Mouse (Mus musculus) intestine, embryonic 15.5 days (tissue): ENCODE measurements around the gene Hnrnph3. TPM values are rescaled to one million over a fixed set of nuclear protein-coding genes. Genes with fewer than 3 reads are reported as not detected.
A peak's percentile ranks its signal among the peaks of the same experiment; 100 is the strongest.

ENCODE experiments used
- ATAC-seq: fragments of 200-750 bp; cut with Nextera tagmentation; 2 replicates; pipeline ENCODE4 v1.8.0; 2017; ENCODE audit warnings: moderate TSS enrichment, moderate library complexity
- H3K27ac ChIP-seq: fragments of 300-500 bp; sonication (generic); 2 replicates; pipeline ENCODE4 v1.5.1; 2015; ENCODE audit warnings: mild to moderate bottlenecking, inconsistent platforms
- H3K27me3 ChIP-seq: fragments of 300-500 bp; sonication (generic); replicated peaks from 2 replicates; pipeline ENCODE4 v1.6.1; 2015; ENCODE audit warnings: inconsistent platforms
- H3K36me3 ChIP-seq: fragments of 300-500 bp; sonication (generic); 2 replicates; pipeline ENCODE4 v1.6.1; 2015; ENCODE audit warnings: inconsistent platforms
- H3K4me1 ChIP-seq: fragments of 300-500 bp; sonication (generic); replicated peaks from 2 replicates; pipeline ENCODE4 v1.6.1; 2015; ENCODE audit warnings: inconsistent platforms
- H3K4me2 ChIP-seq: fragments of 300-500 bp; sonication (generic); replicated peaks from 2 replicates; pipeline ENCODE4 v1.6.1; 2015; ENCODE audit warnings: mild to moderate bottlenecking, inconsistent platforms
- H3K4me3 ChIP-seq: fragments of 300-500 bp; sonication (generic); replicated peaks from 2 replicates; pipeline ENCODE4 v1.5.1; 2015; ENCODE audit warnings: inconsistent platforms
- H3K9ac ChIP-seq: fragments of 300-500 bp; sonication (generic); 2 replicates; pipeline ENCODE4 v1.6.1; 2015; ENCODE audit warnings: inconsistent platforms
- H3K9me3 ChIP-seq: fragments of 300-500 bp; sonication (generic); 2 replicates; pipeline ENCODE4 v1.6.1; 2016; ENCODE audit warnings: inconsistent platforms
- WGBS: fragments of 180-500 bp; shearing (Covaris S2); methylation state at CpG from one replicate; pipeline ENCODE4 v1.1.7; 2015; 5-methylcytosine and 5-hydroxymethylcytosine counted together
- polyA plus RNA-seq: library from polyadenylated mRNA; unstranded; fragments of >200 nt; fragmentation: Nextera tagmentation; extraction: Ambion mirVana; gene quantifications from 2 replicates; pipeline ENCODE4 v1.2.1, GENCODE M21; 2015

Gene Hnrnph3
- polyA plus RNA-seq, 1 experiment from 2014 or later, result 75.4 TPM

DNA sequence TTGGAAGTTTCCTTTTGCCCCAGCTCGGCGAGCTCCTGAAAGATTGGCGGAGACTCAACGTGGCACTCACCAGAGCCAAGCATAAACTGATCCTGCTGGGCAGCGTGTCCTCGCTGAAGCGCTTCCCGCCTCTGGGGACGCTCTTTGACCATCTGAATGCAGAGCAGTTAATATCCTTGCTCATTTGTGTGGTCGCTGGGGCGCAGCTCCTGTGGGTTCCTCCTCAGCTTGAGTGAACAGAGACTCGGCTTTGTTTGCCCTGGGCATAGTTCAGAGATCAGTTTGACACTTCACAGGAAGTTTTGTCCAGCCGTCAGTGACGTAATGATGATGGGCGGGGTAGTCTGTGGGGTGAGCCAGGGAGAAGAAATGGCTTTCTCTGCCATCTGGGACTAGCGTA, 52.2 kb downstream of the Hnrnph3 start:
- Histone ChIP-seq H3K36me3 (0 out of 2 replicates have a peak, but pooled peaks cover 9% of the 10 kb centered on the region), H3K4me1 (no peaks in the 10 kb centered on the region), H3K27me3 (no peaks in the 10 kb centered on the region), H3K4me2 (no peak overlapping the region), H3K9me3 (no peaks in the 10 kb centered on the region), H3K27ac (no peak overlapping the region), H3K4me3 (no peak overlapping the region), H3K9ac (no peak overlapping the region)
- peak; percentile 82 for ATAC-seq
- 72% methylated on average over 16 of the region's 16 CpGs for WGBS

DNA sequence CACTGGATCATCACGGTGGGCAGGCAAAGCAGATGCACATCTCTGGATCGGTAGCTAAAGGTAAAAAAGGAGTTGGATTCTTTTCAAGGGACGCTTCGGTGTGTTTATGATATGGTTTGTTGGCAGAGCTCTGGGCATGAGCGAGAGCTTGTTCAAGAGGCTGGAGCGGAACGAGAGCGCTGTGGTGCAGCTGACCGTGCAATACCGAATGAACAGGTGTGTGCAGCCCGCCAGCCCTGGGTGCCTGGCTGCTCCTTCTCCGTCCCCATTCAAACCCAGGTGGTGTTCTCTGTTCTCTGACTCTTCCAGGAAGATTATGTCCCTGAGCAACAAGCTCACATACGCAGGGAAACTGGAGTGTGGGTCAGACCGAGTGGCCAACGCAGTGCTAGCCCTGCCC, 57.7 kb downstream of the Hnrnph3 start:
- no peak for ATAC-seq
- 90% methylated on average over 15 of the region's 15 CpGs for WGBS
- Histone ChIP-seq H3K9me3 (no peaks in the 10 kb centered on the region), H3K9ac (no peak overlapping the region), H3K4me1 (no peaks in the 10 kb centered on the region), H3K4me2 (no peak overlapping the region), H3K27ac (no peak overlapping the region), H3K36me3 (peaks cover 24% of the 10 kb centered on the region; the same call in 1 of the 2 replicates), H3K4me3 (no peak overlapping the region), H3K27me3 (no peaks in the 10 kb centered on the region)

DNA sequence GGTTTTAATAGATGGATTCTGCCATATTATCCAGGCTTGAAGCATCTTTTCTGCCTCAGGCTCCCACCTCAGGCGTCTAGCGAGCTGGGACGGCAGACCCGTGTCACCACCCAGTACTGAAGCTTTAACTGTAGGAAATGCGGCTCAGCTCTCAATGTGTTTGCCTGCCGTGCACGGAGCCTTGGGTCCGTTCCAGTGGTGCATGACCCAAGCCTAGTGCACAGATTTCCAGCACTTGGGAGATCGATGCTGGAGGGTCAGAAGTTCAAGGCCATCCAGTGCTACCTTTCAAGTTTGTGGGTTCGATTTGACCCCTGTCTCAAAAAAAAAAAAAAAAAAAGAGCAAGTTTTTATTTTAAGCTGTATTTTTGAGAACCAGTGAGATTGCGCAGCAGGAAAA, 58.2 kb downstream of the Hnrnph3 start:
- Histone ChIP-seq H3K9me3 (no peaks in the 10 kb centered on the region), H3K4me3 (no peak overlapping the region), H3K4me2 (no peak overlapping the region), H3K27ac (no peak overlapping the region), H3K9ac (no peak overlapping the region), H3K36me3 (peaks cover 22% of the 10 kb centered on the region; the same call in 1 of the 2 replicates), H3K27me3 (no peaks in the 10 kb centered on the region), H3K4me1 (no peaks in the 10 kb centered on the region)
- 93% methylated on average over 11 of the region's 11 CpGs for WGBS
- no peak for ATAC-seq

Other genes with a start within 250 kb of the Hnrnph3 start
- gene Ccar1, start 231.9 kb downstream of the Hnrnph3 start, polyA plus RNA-seq, result 109 and 110 TPM in 2 replicates
- gene Tet1, start 115.2 kb downstream of the Hnrnph3 start, polyA plus RNA-seq, result 14.4 and 18.3 TPM in 2 replicates
- 12.5 and 13.4 TPM in 2 replicates for gene Slc25a16, start 103.6 kb downstream of the Hnrnph3 start, polyA plus RNA-seq
- gene Dna2, start 77.2 kb downstream of the Hnrnph3 start, polyA plus RNA-seq, result 21.7 and 22.0 TPM in 2 replicates
- gene Rufy2, start 44.0 kb downstream of the Hnrnph3 start, polyA plus RNA-seq, result 20.3 and 20.7 TPM in 2 replicates
- gene Pbld2, start 98 bp upstream of the Hnrnph3 start, polyA plus RNA-seq, result 5.7 and 6.8 TPM in 2 replicates
- gene Pbld1, start 35.9 kb upstream of the Hnrnph3 start, polyA plus RNA-seq, result 2.6 and 6.4 TPM in 2 replicates
- gene Atoh7, start 75.4 kb upstream of the Hnrnph3 start, polyA plus RNA-seq, result 0.16 TPM in 1 of 2 replicates, not detected in the other
- gene Mypn, start 179.7 kb upstream of the Hnrnph3 start, polyA plus RNA-seq, result 0.04 and 0.08 TPM in 2 replicates
- 30.2 and 33.3 TPM in 2 replicates for gene Herc4, start 219.6 kb upstream of the Hnrnph3 start, polyA plus RNA-seq